Mouse (Mus musculus) mouse trophoblast stem cell (cell line): ENCODE measurements around the gene Tbx19.

Source experiments
- in situ Hi-C, 2 experiments: fragments of 300-500 bp; cut with MseI, MboI; formaldehyde crosslinking; loops; 2 replicates in 1 of 2; 3 replicates in 1 of 2; pipeline ENCODE4 v1.15.1; 2025

The Tbx19 gene

GRCm38 (mm10) chr1:165160723-165161405 lies at the start of gene Tbx19:
Gene Tbx19, minus strand, starts transcription at chr1:165160773.
- in situ Hi-C loops, result no loop called here

GRCm38 (mm10) chr1:165205591-165205990 lies 45.0 kb upstream of the Tbx19 start:
- in situ Hi-C loops, result no loop called here

DNA sequence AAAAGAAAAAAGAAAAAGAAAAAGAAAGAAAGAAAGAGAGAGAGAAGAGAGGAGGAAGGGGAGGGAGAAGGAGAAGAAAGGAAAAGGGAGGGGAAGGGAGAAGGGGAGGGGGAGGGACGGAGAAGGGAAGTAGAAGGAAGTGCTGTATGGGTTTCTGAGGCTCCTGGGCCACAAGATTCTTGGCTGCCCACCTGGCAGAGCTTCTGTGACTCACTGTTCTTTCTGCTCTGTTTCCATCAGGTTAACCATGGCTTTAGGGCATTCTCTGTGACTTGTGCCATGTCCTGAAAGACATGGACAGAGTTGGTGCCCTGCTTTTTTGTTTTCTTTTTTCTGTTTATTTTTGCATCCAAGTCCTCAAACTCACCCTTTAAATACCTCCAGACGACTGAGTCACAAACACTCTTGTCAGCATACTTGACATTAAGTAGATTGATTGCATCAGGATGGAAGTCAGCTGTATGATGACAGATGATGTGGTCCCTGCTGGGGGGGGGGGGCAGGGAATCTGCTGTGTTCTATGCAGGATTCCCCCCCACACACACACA lies 43.0 kb upstream of the Tbx19 start:
- in situ Hi-C loops, result no loop called here

- in situ Hi-C loops, result no loop called here
Measured at GRCm38 (mm10) chr1:165201445-165202012, 41.0 kb upstream of the Tbx19 start.

DNA sequence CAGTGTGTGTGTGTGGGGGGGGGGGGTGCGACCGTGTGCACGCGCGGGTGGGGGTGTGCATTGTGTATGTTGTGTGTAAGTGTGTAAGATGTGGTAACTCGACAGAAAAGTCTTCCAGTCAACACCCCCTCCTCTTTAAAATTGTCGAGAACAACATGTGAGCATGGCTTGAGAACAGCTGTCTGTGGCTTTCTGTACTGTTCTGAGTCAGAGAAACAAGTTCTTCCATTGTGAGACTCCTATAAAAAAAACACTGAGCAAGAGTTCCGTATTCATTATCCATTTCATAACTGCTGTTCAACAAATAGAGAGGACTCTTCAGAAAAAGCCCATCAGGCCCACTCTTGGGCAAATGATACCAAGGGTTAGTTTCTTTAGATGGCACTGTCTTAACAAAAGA lies 40.2 kb upstream of the Tbx19 start:
- in situ Hi-C loops, result no loop called here

- in situ Hi-C loops, result no loop called here
Measured at GRCm38 (mm10) chr1:165199639-165200038, 39.1 kb upstream of the Tbx19 start.

DNA sequence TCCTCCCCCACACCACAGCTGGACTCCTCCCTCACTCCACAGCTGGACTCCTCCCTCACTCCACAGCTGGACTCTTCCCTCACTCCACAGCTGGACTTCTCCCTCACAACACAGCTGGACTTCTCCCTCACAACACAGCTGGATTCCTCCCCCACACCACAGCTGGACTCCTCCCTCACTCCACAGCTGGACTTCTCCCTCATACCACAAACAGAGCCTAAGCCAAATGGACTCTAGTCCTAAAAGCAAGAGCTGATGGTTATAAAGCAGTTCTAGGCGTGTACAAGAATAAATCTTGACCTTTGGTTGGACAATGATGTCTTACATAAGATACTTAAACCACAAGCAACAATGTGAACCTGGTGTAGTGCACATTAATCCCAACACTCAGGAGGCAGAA lies 38.4 kb upstream of the Tbx19 start:
- in situ Hi-C loops, result no loop called here

- in situ Hi-C loops, result no loop called here
Measured at GRCm38 (mm10) chr1:165197875-165198274, 37.3 kb upstream of the Tbx19 start.

GRCm38 (mm10) chr1:165195396-165195960 lies 34.9 kb upstream of the Tbx19 start:
- in situ Hi-C loops, result no loop called here

- in situ Hi-C loops, result no loop called here
Measured at GRCm38 (mm10) chr1:165194662-165195013, 34.1 kb upstream of the Tbx19 start.

DNA sequence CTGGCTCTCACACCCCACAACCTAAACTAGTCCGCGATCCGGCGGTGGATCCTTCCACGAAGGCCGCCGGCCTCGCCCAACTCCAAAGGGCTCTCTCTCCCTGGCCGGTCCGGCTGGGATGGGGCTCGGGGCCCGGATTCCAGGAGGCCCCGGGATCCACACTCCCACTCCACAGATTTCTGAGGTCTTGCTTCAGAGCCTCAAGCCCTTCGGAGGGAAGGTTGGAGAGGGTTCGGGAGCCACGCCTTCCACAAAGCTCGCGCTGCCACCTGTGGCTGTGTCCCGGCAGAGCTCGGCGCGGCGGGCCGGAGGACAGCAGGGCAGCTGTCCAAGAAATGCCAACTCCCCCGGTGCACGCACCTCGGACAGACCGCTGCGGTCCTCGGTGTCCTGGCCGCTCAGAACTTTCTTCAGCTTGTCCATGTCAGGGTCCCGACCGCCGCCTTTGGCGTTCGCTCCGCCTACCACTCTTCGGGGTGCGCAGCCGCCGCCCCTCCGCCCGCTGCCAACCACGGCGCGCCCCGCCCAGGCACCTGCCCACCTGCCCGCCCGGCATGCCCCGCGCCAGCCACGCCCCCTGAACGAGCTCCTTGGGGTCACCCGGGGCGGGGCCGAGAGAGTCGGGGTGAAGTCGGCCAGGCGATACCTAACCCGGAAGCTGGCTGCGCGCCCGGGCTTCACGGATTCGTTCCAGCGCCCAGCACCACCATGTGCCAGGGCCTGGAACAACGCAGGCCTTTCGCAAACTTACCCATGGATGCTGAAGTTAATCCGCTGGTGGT lies 33.5 kb upstream of the Tbx19 start, which contains the start of gene Sft2d2:
Gene Sft2d2, minus strand, starts transcription at position 559 of the 782 bp plus-strand sequence.
- in situ Hi-C loops, result no loop called here

DNA sequence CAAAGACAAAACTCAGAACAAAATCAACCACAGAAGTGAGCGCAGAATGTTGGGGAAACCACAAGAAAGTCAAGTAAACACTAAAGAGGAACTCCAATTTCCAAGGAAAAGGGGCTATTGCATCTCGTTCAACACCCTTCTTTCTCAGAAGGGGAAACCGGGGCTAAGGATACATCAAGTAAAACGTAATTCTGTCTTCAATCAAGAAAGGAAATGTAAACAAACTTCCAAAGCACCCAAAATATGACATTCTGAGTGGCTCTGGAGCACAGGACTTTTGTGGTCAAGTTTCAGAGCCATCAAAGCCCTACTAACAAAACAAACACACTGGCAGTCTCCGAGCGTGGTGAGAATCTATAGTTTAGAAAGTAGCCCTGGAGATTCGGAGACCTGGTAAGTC lies 32.9 kb upstream of the Tbx19 start:
- in situ Hi-C loops, result no loop called here

DNA sequence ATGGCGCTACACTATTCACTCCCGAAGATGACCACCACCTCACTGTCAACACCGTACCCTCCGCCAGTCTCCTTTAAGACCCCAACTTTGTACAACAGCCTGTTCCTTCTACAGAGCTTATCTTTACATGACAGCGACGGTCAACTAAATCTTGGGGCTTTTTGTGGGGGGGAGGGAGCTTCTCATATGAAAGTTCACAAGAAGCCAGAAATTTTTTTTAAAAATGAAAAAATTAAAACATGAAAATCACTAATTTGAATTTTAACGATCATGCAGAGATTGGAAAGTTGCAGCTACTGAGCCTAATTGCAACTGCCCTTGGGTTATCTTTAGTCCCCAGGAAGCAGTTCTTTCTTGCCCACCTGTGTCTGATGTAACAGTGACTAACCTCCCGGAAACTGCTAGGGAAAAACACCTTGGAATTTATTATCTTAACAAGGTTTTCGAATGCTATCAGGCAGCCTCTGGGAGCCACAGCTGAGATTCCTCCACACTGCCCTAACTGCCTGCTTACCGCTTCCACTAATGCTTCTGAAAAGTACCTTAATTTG lies 32.2 kb upstream of the Tbx19 start:
- in situ Hi-C loops, result no loop called here

DNA sequence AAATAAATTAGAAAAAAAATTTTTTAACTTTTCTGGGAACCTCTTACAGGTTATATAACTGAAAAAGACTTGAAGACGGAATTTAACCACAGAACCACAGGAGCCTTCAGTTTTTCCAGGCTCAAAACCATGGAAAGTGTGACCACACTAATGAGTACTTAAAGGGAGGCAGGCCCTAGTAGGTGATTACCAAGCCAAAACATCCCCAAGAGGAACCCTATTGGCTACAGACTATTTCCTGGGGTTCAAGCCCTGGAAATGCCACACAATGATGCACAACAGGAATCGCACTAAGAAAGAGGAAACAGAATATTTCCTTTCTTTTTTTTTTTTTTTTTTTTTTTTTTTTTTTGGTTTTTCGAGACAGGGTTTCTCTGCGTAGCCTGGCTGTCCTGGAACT lies 31.5 kb upstream of the Tbx19 start:
- in situ Hi-C loops, result no loop called here

GRCm38 (mm10) chr1:165191611-165192010 lies 31.0 kb upstream of the Tbx19 start:
- in situ Hi-C loops, result no loop called here

DNA sequence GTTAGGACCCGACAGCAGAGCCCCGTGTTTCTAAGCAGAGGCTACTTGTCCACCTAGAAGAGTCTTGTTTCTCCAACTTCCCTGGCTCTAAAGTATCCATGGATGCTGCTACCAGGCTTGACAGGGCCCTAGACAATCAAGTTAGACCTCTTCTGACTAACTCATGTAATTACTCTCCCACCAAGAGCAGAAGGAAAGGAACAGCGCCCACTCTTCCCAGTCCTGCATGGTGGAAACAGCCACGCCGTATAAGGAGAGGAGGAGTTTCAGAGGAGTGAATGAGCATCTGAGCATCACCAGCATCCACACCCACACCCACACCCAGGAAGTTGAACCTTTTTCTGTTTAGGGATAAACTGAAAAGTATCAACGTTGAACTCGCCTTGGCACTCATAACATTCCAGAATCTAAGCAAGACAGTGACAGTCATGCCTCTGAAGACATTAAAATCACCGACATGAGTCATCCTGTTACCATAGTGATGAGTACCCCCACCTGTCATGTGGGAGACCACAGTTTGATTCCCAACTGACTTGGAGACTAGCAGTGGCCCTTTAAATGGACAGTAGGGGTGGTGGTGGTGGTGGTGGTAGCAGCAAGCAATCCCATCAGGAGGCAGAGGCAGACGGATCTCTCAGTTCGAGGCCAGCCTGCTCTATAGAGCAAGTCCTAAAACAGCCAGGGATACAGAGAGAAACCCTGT lies 30.1 kb upstream of the Tbx19 start:
- in situ Hi-C loops, result no loop called here

DNA sequence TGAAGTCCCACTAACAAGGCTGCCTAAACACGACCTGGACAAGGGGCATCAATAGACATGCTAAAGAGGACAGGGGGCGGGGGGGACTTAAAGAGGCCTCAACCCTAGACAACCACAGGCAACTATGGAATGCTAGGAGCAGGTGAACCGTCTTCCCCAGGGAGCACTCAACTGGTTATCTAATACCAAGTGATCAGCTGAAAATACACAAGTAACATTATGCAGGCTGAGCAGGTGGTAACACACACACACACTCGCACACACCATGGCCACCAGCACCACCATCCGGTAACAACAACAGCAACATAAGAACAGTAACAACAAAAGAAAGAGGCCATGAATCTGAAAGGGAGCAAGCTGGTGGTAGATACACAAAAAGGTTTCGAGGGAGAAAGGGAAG lies 29.5 kb upstream of the Tbx19 start:
- in situ Hi-C loops, result no loop called here

- in situ Hi-C loops, result no loop called here
Measured at GRCm38 (mm10) chr1:165188806-165189580, 28.4 kb upstream of the Tbx19 start.

- in situ Hi-C loops, result no loop called here
Measured at GRCm38 (mm10) chr1:165187357-165187756, 26.8 kb upstream of the Tbx19 start.

- in situ Hi-C loops, result no loop called here
Measured at GRCm38 (mm10) chr1:165186491-165186890, 25.9 kb upstream of the Tbx19 start.

DNA sequence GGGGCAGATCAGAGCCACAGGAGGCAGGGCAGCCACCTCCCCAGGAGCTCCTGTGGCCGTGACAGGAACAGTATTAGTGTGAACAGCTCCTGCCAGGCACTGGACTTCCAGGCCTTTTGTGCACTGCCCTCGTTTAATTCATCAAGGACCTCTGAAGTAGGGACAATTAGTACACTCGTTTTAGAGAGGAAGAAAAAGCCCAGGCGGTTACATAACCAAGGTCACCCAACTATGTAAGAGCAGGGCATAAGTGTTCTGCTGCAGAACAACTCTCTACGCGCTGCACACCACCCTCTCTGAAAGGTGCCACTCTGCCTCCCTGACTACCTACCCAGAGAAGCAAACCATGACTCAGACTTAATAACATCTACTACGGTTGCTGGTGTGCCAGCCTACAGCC lies 24.5 kb upstream of the Tbx19 start:
- in situ Hi-C loops, result no loop called here
